Mouse (Mus musculus) layer of hippocampus, adult 8-10 months (tissue): ENCODE data around the gene Epn1. TPM values are rescaled to one million over a fixed set of nuclear protein-coding genes. Genes with fewer than 3 reads are reported as not detected.

Experiments used
- DNase-seq, 2 experiments: peaks; one replicate each; pipeline ENCODE4 v3.0.0; 2022; ENCODE audit warnings: low spot score in 2 of 2
- microRNA-seq, 2 experiments: library from miRNA; unstranded; fragments of <30 nt; microRNA quantifications; one replicate each; pipeline ENCODE4 v1.2.0; 2022
- total RNA-seq, 4 experiments: library from RNA; stranded (reverse); gene quantifications; 2 replicates each; pipeline ENCODE4 v1.2.4; 2022

Gene Epn1
- total RNA-seq, 4 experiments from 2014 or later: 411 to 477 (median 457) TPM

DNA sequence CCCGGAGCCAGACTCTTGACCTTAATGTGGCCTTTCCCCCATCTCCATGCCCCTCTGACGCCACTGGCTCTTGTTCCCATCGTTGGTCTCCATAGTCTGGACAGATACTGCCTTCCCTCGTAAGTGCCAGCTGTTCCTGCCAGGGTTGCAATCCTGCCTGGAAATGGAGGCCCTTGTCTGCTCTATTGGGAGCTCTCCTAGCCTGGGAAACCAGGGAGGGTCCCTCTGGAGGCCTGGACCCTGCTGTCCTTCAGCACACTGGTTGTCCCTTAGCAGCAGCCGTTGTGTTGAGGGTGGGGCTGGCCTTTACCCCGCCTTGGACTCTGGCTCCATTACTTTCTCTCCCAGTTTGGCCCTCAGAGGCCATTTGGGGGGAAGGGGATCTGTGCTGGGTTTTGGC is 12.3 kb downstream of the Epn1 start:
- no peak for DNase-seq

DNA sequence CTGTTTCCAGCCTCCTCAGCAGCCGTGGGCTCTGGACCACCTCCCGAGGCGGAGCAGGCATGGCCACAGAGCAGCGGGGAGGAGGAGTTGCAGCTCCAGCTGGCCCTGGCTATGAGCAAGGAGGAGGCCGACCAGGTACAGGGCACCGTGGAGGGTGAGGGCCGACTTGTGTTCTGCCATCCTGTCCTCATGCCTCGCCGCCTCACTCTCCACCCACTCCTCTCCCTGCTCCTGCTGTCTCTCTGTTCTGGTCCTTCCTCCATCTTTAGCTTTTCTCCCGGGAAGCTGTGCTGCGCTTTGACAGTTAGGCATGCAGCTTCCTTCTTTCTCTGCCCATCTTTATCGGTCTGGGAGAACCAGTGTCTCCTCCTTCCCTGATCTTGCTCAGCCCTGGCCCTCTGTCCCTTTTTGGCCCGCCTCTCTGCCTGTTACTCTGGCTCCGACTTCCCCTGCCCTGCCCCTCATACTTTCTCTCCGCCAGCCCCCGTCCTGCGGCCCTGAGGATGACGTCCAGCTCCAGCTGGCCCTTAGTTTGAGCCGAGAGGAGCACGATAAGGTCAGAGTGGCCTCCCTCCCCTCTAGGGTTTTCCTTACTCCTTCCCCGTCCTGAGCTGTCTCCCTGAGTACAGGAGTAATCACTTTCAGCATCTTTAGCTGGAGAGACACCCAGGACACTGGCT is 12.9 kb downstream of the Epn1 start:
- no peak for DNase-seq

DNA sequence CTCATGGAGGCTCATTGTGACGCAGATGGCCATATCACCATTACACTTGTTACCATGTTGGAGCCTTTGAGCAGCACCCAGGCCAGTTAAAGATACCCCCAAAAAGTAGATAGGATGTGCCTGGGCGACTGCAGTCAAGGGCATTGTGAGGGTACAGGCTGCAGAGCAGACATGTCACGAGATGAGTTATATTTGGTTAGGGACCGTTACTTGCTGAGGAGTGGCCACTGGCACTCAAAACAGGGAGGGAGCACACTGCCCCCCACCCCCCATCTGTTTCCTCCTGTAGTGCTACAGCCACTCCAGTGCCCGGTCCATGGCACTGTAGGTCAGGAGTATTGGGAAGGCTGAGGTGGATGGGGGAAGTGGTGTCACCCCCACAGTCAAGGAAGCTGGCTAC is 18.7 kb downstream of the Epn1 start:
- no peak for DNase-seq

DNA sequence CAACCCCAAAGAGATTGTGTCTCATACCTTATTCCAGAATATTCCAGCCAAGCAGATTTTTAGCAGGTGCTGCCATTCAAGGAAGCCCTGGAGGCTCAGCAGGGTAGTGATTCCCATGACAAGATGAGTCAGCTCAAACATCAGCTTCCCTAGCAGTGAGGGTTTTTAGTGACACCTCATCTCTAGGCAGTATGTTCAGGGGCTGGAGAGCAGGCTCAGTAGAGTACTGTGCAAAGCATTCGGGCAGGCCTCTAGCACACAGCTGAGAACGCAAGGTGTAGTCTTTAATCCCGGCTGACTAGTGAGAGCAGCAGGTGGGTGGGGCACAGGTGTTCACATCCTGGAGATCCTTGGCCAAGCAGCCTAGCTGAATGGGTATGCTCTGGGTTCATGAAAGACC is 19.8 kb downstream of the Epn1 start:
- no peak for DNase-seq

DNA sequence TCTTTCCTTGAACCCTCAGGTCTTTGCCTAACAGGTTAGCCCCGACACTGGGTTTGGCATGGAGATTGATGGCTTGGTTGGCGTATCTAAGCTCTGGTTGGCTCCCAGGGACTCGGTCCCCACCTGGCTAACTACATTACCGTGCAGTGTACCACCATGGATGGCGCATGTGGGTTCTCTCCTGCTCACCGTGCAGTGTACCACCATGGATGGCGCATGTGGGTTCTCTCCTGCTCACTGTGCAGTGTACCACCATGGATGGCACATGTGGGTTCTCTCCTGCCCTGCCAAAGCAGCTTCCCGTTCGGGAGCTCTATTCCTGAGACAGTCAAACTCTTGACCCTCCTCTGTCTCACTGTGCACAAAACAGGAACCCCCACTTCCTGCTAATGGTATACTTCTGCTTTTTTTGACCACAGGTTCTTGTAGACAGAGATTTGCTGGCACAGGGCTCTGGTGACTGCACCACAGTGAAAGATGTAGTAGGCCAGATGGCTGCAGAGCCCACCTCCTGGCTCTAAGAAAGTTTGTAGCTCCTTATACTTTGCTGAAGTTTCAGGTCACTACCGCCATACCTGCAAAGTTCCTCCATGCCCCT is 21.1 kb downstream of the Epn1 start:
- no peak for DNase-seq

DNA sequence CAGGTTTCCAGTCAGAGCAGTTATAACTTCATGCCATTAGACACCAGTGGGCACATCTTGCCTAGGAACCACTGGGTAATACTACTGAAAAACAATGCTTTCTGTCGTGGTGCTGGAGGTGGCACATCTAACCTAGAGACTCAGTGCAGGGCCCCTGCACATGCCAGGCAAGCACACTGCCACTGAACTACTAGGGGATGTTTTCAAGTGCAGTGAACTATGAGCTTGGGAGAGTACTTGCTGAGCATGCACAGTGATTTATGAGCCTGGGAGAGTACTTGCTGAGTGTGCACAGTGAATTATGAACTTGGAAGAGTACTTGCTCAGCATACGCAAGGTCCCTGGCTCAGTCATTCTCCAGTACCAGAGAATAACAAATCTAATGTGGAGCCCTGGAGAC is 22.5 kb downstream of the Epn1 start:
- DNase-seq: no peak

DNA sequence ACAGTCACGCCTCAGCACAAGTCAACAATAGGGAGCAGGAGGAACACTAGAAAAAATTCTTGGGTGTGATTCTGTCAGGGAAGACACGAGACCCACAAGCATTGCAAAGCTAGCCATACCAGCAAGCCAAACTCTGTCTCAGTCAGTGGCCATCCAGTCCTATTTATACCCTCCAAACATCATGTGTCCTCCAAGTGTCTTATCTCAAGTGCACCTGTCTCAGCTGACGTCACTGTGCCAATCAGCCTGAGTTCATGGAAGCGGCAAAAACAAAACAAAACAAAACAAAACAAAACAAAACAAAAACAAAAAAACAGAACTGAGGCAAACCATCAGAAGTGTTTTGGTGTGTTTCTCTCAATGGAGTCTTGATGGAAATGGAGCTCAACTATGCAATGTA is 28.2 kb downstream of the Epn1 start:
- DNase-seq: no peak

DNA sequence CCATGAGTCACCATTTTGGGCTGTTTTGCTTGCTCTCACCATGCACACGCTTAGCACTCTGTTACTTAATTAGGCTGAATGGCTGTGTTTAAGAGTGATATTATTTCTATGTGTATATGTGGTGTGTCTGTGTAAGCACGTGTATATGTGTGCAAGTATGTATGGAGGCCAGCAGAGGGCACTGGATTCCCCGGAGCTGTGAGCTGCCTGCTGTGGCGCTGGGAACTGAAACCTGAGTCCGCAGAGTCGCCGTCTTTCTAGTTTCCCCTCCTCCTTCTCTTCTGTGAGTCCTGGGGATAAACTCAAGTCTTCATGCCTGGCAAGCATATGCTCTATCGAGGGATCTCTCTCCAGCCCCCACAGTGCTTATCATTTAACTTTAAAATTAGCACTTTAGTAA is 29.3 kb downstream of the Epn1 start:
- no peak for DNase-seq

DNA sequence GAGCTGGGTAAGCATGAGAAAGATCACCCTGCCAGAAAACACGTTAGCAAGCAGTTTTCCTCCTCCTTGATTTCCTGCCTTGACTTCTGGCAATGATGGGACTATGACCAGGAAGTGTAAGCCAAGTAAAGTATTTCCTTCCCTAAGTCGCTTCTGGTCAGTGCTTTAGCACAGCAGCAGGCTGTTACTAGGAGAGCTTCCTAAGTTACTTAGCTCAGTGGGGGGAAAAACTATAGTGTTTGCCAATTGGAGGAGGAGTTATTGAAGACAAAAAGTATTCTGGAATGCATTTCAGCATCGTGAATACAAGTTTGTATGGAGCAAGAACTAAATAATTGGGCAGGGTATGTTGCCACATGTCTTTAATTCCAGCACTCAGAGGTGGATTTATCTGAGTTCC is 32.7 kb downstream of the Epn1 start:
- DNase-seq: no peak

DNA sequence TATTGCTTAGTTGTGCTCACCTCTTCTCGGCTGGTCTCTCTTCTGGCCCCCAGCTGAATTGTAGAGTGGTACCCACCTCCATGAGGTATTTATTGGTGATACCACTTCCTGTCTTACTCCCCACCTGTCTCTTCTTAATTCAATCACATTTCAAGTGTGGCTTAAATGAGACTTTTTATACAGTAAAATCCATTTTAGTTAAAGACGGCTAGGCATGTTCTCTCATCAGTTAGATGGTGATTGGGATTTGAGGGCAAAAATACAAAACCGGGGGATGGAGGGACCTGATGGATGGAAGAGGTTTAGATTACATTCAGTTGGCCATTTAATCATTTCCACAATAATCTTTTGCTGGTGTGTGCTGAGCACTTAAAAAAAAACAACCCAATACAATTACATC is 36.8 kb downstream of the Epn1 start, which contains the start of gene Rfpl4:
Rfpl4 (minus strand) TSS at position 101 of the 400 bp plus-strand sequence.
- no peak for DNase-seq

DNA sequence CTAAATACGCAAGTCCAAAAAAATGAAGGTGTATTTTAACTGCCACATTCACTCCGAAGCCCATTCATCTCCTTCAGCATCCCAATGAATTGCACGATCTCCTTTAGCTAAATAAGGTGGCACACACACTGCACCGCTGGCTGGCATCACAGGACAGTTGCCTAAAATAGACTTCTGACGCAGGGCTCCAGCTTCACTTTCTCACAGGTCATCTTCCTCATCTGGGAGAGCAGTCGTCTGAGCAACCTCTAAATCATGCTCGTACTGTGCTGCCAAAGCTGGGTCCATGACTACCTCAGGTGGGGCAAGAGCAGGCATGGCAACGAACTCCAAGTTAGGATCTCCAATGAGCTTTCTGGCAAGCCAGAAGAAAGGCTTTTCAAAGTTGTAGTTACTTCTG is 45.0 kb downstream of the Epn1 start:
- no peak for DNase-seq

DNA sequence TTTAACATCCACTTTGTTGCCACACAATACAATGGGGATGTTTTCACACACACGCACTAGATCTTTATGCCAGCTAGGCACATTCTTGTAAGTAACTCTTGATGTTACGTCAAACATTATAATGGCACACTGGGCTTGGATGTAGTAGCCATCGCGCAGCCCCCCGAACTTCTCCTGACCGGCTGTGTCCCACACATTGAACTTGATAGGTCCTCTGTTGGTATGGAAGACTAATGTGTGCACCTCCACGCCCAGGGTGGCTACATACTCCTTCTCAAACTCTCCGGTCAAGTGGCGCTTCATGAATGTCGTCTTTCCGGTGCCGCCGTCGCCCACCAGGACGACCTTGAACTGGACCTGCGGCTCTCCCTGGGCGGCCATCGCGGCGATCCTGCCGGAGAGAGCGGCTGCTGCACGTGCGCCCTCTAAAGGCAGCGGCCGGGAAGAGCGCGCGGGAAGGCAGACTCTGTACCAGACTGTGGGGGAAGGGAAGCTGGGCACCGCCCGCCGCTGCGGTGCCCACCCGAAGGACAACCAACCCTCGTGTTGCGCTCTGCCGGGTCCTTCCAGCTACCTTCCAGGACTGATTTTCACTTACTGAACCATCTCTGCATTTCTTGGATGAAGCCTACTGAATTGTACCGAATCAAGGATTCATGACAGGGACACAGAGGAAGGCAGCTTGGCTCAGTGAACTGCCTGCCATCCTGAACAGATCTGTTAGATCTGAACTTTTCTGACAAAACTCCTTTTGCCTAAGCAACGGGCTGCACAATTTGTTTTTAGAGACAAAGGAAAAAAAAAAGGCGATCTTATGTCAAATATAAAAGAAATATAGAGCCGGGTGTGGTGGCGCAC is 45.7 kb downstream of the Epn1 start, which contains the start of gene Rasl2-9:
Rasl2-9 (minus strand) TSS at position 402 of the 858 bp plus-strand sequence.
- DNase-seq: peak; percentile 50 to 61

Small RNA genes within 50 kb of the gene (microRNA-seq; reads per million reads assigned to microRNA genes)
- 0 reads per million in 2 experiments for gene Gm26217

Other genes with a start within 250 kb of the Epn1 start
- 100 to 1,000 TPM; 133 to 179 (median 153) TPM for gene Shisa7, start 235.5 kb upstream of the Epn1 start, total RNA-seq
- gene Isoc2b, start 210.0 kb upstream of the Epn1 start, total RNA-seq: 1 to 10 TPM; 4.7 to 8.9 (median 6.9) TPM
- gene Isoc2a, start 203.1 kb upstream of the Epn1 start, total RNA-seq: 10 to 100 TPM; 13.7 to 16.0 (median 14.2) TPM
- gene Gm36210, start 173.7 kb upstream of the Epn1 start, total RNA-seq: under 1 TPM; 0.29 to 0.77 (median 0.39) TPM
- 10 to 100 TPM; 13.0 to 15.3 (median 13.9) TPM for gene Zfp628, start 165.0 kb upstream of the Epn1 start, total RNA-seq
- gene Nat14, start 158.2 kb upstream of the Epn1 start, total RNA-seq: 100 to 1,000 TPM in 2 of 4 experiments, 10 to 100 TPM in 2; 89.9 to 111 (median 102) TPM
- gene Ssc5d, start 154.4 kb upstream of the Epn1 start, total RNA-seq: 1 to 10 TPM; 2.8 to 5.1 (median 4.2) TPM
- 1 to 10 TPM in 1 of 4 experiments, under 1 TPM in 2, not detected in 1; 0.58 to 1.1 (median 0.90) TPM for gene Sbk2, start 115.8 kb upstream of the Epn1 start, total RNA-seq
- gene Sbk3, start 109.1 kb upstream of the Epn1 start, total RNA-seq: 1 to 10 TPM in 2 of 4 experiments, under 1 TPM in 2; 0.71 to 1.1 (median 0.98) TPM
- gene Zfp579, start 84.1 kb upstream of the Epn1 start, total RNA-seq: 10 to 100 TPM; 23.2 to 32.9 (median 30.6) TPM
- 1 to 10 TPM; 6.0 to 8.0 (median 6.9) TPM for gene Zfp524, start 65.8 kb upstream of the Epn1 start, total RNA-seq
- gene Fiz1, start 65.5 kb upstream of the Epn1 start, total RNA-seq: 10 to 100 TPM; 20.7 to 25.3 (median 24.5) TPM
- not detected for gene Gm44973, start 64.7 kb upstream of the Epn1 start, total RNA-seq
- gene Zfp865, start 59.9 kb upstream of the Epn1 start, total RNA-seq: 10 to 100 TPM; 37.1 to 42.5 (median 38.5) TPM
- 10 to 100 TPM; 45.2 to 65.9 (median 56.9) TPM for gene Ccdc106, start 59.7 kb upstream of the Epn1 start, total RNA-seq
- gene 4632433K11Rik, start 46.1 kb upstream of the Epn1 start, total RNA-seq: under 1 TPM in 1 of 4 experiments, not detected in 3; 0.55 TPM
- 1 to 10 TPM; 5.6 to 6.4 (median 6.3) TPM for gene Zfp784, start 41.8 kb upstream of the Epn1 start, total RNA-seq
- gene Zfp580, start 28.7 kb upstream of the Epn1 start, total RNA-seq: 10 to 100 TPM; 22.8 to 28.6 (median 27.8) TPM
- gene U2af2, start 18.1 kb upstream of the Epn1 start, total RNA-seq: 100 to 1,000 TPM; 175 to 196 (median 179) TPM
- not detected for gene Rfpl4, start 36.7 kb downstream of the Epn1 start, total RNA-seq
- gene Rasl2-9, start 45.7 kb downstream of the Epn1 start, total RNA-seq: 1 to 10 TPM in 1 of 4 experiments, under 1 TPM in 2, not detected in 1; 0.63 to 1.0 (median 0.77) TPM
- gene Vmn1r55, start 69.4 kb downstream of the Epn1 start, total RNA-seq: under 1 TPM in 2 of 4 experiments, not detected in 2; 0.02 to 0.04 TPM
- gene Vmn1r56, start 116.5 kb downstream of the Epn1 start, total RNA-seq: not detected
- gene Vmn1r57, start 138.3 kb downstream of the Epn1 start, total RNA-seq: not detected